Mouse (Mus musculus): ENCODE measurements around the gene Sigirr. TPM values are rescaled to one million over a fixed set of nuclear protein-coding genes. Genes with fewer than 3 reads are reported as not detected.

The Sigirr gene
- total and polyA plus RNA-seq, 3 experiments: 8.3 to 17.5 TPM; not detected in 1

- no peak for TF ChIP-seq CTCF (IDR thresholded peaks at IDR 0.05 in 2 of 3, conservative IDR thresholded peaks at IDR 0.05 in 1 of 3; ENCODE audit: control insufficient read depth in 1 of 3, insufficient read depth in 1 of 3, low read depth in 2 of 3, low read length in 3 of 3, poor library complexity in 1 of 3, severe bottlenecking in 1 of 3)
These were observed 45.7 kb upstream of the Sigirr start (continued) for GRCm38 (mm10) chr7:141146043-141146595.

DNA sequence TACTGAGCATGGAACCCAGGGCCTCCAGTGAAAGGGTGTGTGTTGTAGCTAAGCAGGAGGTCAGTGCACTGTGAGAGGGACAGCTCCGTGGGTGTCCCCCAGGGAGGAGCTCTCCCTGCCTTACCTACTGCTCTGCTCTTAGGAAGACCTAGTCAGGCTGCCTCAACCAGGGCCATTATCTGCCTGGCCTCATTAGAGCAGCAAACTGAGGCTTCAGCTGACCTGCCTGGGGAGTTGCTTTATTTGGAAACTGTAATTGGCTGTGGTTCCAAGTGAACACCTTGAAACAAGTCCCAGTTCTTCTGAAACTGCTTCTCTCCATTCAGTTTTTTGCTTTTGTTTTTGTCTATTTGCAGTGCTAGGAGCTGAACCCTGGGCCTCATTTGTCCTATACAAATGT is 45.0 kb upstream of the Sigirr start:
- Histone ChIP-seq H3K4me1 (ENCODE audit: control insufficient read depth in 1 of 2, insufficient read depth in 2 of 2, low read length in 2 of 2) (peaks cover 35 to 42% of the 10 kb centered on the region in 2 experiments), H3K4me3 (ENCODE audit: control insufficient read depth in 1 of 2, insufficient read depth in 1 of 2, low read depth in 2 of 2, low read length in 2 of 2) (no peak overlapping the region), H3K36me3 (ENCODE audit: control insufficient read depth in 1 of 2, insufficient read depth in 2 of 2, low read length in 2 of 2) (peaks cover 3 to 27% of the 10 kb centered on the region in 2 experiments), H3K79me2 (ENCODE audit: control insufficient read depth, insufficient read depth, low read length, poor library complexity) (no peaks in the 10 kb centered on the region), H3K27me3 (ENCODE audit: control insufficient read depth in 1 of 2, insufficient read depth in 2 of 2, low read length in 2 of 2) (no peaks in the 10 kb centered on the region), H3K9me3 (replicated peaks; ENCODE audit: insufficient read depth, low read length) (no peaks in the 10 kb centered on the region), H3K27ac (ENCODE audit: control insufficient read depth, low read depth, low read length) (no peak overlapping the region), H3K9ac (ENCODE audit: control insufficient read depth, low read depth, low read length, poor library complexity, severe bottlenecking) (no peak overlapping the region)
- DNase-seq (ENCODE audit: low read depth, low spot score): no peak
- TF ChIP-seq NRF1 (IDR thresholded peaks at IDR 0.05; ENCODE audit: insufficient read depth, low read depth, low read length, poor library complexity, severe bottlenecking): no peak
- TF ChIP-seq POLR2AphosphoS2 (IDR thresholded peaks at IDR 0.05; ENCODE audit: low read length): no peak
- no peak for TF ChIP-seq TBP (IDR thresholded peaks at IDR 0.05; ENCODE audit: low read depth, low read length)
- TF ChIP-seq RAD21 (IDR thresholded peaks at IDR 0.05; ENCODE audit: low read depth, low read length): no peak
- TF ChIP-seq ZKSCAN1 (IDR thresholded peaks at IDR 0.05; ENCODE audit: low read depth, low read length): no peak
- no peak for TF ChIP-seq ZMIZ1 (IDR thresholded peaks at IDR 0.05; ENCODE audit: low read depth, low read length)
- TF ChIP-seq CHD1 (IDR thresholded peaks at IDR 0.05; ENCODE audit: low read depth, low read length): no peak
- no peak for TF ChIP-seq BHLHE40 (IDR thresholded peaks at IDR 0.05; ENCODE audit: borderline replicate concordance, low read depth, low read length)
- no peak for TF ChIP-seq TAL1 (IDR thresholded peaks at IDR 0.05; ENCODE audit: low read length)
- no peak for TF ChIP-seq SIN3A (IDR thresholded peaks at IDR 0.05; ENCODE audit: low read length)
- TF ChIP-seq MXI1 (IDR thresholded peaks at IDR 0.05; ENCODE audit: low read depth, low read length): no peak
- TF ChIP-seq SMC3 (IDR thresholded peaks at IDR 0.05; ENCODE audit: low read depth, low read length): no peak
- TF ChIP-seq POLR2A (IDR thresholded peaks at IDR 0.05; ENCODE audit: control insufficient read depth in 1 of 2, insufficient read depth in 1 of 2, low read depth in 1 of 2, low read length in 2 of 2, poor library complexity in 1 of 2): no peak
- no peak for TF ChIP-seq HCFC1 (IDR thresholded peaks at IDR 0.05; ENCODE audit: low read depth, low read length)
- no peak for TF ChIP-seq GABPA (IDR thresholded peaks at IDR 0.05; ENCODE audit: low read depth, low read length)
- TF ChIP-seq JUND (IDR thresholded peaks at IDR 0.05; ENCODE audit: low read depth, low read length): no peak

- no peak for TF ChIP-seq ZKSCAN1 (IDR thresholded peaks at IDR 0.05; ENCODE audit: low read depth, low read length)
- no peak for TF ChIP-seq SMC3 (IDR thresholded peaks at IDR 0.05; ENCODE audit: low read depth, low read length)
- TF ChIP-seq ETS1 (IDR thresholded peaks at IDR 0.05; ENCODE audit: low read depth, low read length): no peak
- no peak for TF ChIP-seq ZC3H11A (IDR thresholded peaks at IDR 0.05; ENCODE audit: low read depth, low read length)
- no peak for TF ChIP-seq CTCF (IDR thresholded peaks at IDR 0.05 in 2 of 3, conservative IDR thresholded peaks at IDR 0.05 in 1 of 3; ENCODE audit: control insufficient read depth in 1 of 3, insufficient read depth in 1 of 3, low read depth in 2 of 3, low read length in 3 of 3, poor library complexity in 1 of 3, severe bottlenecking in 1 of 3)
- no peak for TF ChIP-seq TAL1 (IDR thresholded peaks at IDR 0.05; ENCODE audit: low read length)
- no peak for TF ChIP-seq POLR2AphosphoS2 (IDR thresholded peaks at IDR 0.05; ENCODE audit: low read length)
- no peak for TF ChIP-seq USF1 (IDR thresholded peaks at IDR 0.05; ENCODE audit: low read depth, low read length)
- TF ChIP-seq ZNF384 (IDR thresholded peaks at IDR 0.05; ENCODE audit: low read depth, low read length): no peak
- no peak for TF ChIP-seq ZMIZ1 (IDR thresholded peaks at IDR 0.05; ENCODE audit: low read depth, low read length)
- no peak for TF ChIP-seq SIN3A (IDR thresholded peaks at IDR 0.05; ENCODE audit: low read length)
- TF ChIP-seq TBP (IDR thresholded peaks at IDR 0.05; ENCODE audit: low read depth, low read length): no peak
- no peak overlapping the region for H3K4me3 ChIP-seq (ENCODE audit: control insufficient read depth in 1 of 2, insufficient read depth in 1 of 2, low read depth in 2 of 2, low read length in 2 of 2)
- DNase-seq (ENCODE audit: low read depth, low spot score): no peak
- H3K27me3 ChIP-seq (ENCODE audit: control insufficient read depth in 1 of 2, insufficient read depth in 2 of 2, low read length in 2 of 2): no peaks in the 10 kb centered on the region
- H3K4me1 ChIP-seq (ENCODE audit: control insufficient read depth in 1 of 2, insufficient read depth in 2 of 2, low read length in 2 of 2): peaks cover 35 to 42% of the 10 kb centered on the region in 2 experiments
- no peaks in the 10 kb centered on the region for H3K9me3 ChIP-seq (replicated peaks; ENCODE audit: insufficient read depth, low read length)
- peaks cover 3 to 27% of the 10 kb centered on the region in 2 experiments for H3K36me3 ChIP-seq (ENCODE audit: control insufficient read depth in 1 of 2, insufficient read depth in 2 of 2, low read length in 2 of 2)
- H3K9ac ChIP-seq (ENCODE audit: control insufficient read depth, low read depth, low read length, poor library complexity, severe bottlenecking): no peak overlapping the region
- no peak overlapping the region for H3K27ac ChIP-seq (ENCODE audit: control insufficient read depth, low read depth, low read length)
- no peaks in the 10 kb centered on the region for H3K79me2 ChIP-seq (ENCODE audit: control insufficient read depth, insufficient read depth, low read length, poor library complexity)
These were observed 44.3 kb upstream of the Sigirr start for GRCm38 (mm10) chr7:141144650-141145049.
